Mouse (Mus musculus) layer of hippocampus, postnatal 14 days (tissue): ENCODE results near the gene Coro2b. TPM values are rescaled to one million over a fixed set of nuclear protein-coding genes. Genes with fewer than 3 reads are reported as not detected.

Source experiments
- DNase-seq, 2 experiments: peaks; one replicate each; pipeline ENCODE4 v3.0.0; 2021 to 2022; ENCODE audit warnings: low spot score in 2 of 2, mixed read lengths in 1 of 2
- long read RNA-seq, 2 experiments: library from polyadenylated mRNA; stranded (forward); transcript quantifications; one replicate each; pipeline ENCODE4 v2.0.0; 2021
- total RNA-seq, 2 experiments: library from RNA; stranded (reverse); gene quantifications; 2 replicates each; pipeline ENCODE4 v1.2.3; 2021

Coro2b gene
- 100 to 1,000 TPM; 188 to 193 TPM for total RNA-seq
- long read RNA-seq, experiment 1, transcript Coro2b-201 (12 exons, 3,610 nt), result major isoform, 11 of 49 reads
- long read RNA-seq, experiment 1, partial matches to known transcripts, result 13 of 49 reads
- long read RNA-seq, experiment 1, other reads (novel, unspliced or antisense), result 25 of 49 reads
- long read RNA-seq, experiment 2, transcript Coro2b-201 (12 exons, 3,610 nt), result major isoform, 5 of 51 reads
- long read RNA-seq, experiment 2, partial matches to known transcripts, result 8 of 51 reads
- long read RNA-seq, experiment 2, other reads (novel, unspliced or antisense), result 37 of 51 reads

DNA sequence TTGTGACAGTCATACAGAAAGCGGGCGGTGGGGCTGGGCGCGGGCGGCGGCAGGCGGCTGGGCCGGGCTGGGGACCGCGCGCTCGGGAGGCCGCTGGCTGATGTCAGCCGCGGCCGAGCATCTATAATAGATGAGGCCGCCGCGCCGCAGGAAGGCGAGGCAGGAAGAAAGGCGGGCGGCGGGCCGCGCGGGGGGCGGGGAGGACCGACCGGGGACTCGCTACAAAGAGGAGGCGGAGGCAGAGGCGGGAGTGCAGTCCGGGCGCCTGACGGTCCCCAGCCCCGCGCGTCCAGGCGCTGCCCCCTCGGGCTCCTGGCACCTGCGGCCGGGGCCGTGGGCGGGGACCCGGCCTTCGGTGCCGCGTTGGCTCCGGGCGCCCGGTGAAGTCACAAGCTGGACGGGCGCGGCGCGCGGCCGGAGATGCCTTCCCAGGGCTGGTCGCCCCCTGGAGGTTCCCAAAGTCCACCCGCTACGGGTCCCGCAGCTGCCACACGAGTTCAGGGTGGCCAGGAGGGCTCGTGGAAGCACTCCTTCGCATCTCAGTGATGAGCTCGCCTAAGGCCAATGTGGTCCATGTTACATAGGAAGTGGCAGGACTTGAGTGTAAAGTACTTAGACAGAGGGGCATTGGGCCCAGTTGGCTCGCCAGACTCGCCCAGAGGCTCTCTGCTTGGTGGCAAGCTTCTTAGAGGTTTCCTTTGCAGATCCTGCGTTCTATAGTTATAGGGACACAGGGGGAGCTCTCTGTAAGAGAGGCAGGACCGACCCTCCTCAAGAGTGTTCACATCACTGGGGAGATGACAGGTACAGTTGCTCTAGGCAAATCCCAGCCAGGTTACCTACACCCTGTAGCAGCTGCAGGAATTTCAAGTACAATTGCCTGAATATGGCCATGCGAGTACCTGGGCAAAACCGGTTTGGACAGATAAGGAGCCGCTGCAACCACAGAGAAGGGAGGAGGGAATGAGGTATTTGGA lies at the start of gene Coro2b:
Gene Coro2b (minus strand): TSS at position 390 of the 977 bp plus-strand sequence.
- DNase-seq, result peak; percentile 66 to 69

GRCm38 (mm10) chr9:62577558-62577957 lies 40.7 kb upstream of the Coro2b start:
- DNase-seq, result no peak

- DNase-seq, result no peak
Observed at GRCm38 (mm10) chr9:62569121-62569520, 32.3 kb upstream of the Coro2b start.

DNA sequence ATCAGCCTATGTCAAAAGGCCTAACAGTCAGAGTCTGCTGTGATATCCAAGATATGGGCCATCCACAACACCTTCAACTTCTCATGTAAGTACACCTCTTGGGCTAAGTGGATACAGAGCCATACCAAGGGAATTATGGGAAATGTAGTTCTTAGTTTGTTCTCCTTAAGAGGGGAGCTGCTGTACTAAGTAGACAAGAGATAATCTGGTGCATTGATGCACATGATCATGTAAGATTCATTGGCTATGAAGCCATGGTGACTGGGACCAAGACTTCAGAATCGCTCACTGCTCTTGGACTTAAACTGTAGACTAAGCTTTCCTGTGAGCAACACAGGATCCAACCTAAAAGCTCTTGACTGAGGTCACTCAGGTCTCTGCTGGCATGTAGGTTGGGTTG lies 31.0 kb upstream of the Coro2b start:
- DNase-seq, result no peak

GRCm38 (mm10) chr9:62562236-62562635 lies 25.4 kb upstream of the Coro2b start:
- no peak for DNase-seq

GRCm38 (mm10) chr9:62560432-62560831 lies 23.6 kb upstream of the Coro2b start:
- no peak for DNase-seq

GRCm38 (mm10) chr9:62560006-62560405 lies 23.2 kb upstream of the Coro2b start:
- no peak for DNase-seq

DNA sequence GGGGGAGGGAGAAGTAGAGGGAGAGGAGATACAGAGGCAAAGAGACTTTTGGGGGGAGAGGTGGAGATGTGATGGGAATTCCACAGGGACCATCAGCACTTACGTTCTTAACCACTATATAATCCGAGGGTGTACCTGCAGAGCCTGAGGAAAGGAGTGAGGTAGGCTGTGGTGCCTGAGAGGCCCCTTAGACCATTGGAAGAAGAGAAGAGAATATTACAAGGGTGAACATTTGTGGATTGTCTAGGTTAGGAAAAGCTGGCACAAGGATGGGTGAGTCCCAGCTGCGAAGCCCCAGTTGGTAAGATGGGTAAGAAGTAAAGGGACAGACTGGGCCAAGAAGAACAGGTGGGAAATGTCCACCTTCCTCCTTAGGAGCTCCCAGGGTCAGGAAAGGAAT lies 22.6 kb upstream of the Coro2b start:
- DNase-seq, result no peak

- DNase-seq, result no peak
Observed at GRCm38 (mm10) chr9:62558058-62558457, 21.2 kb upstream of the Coro2b start.

DNA sequence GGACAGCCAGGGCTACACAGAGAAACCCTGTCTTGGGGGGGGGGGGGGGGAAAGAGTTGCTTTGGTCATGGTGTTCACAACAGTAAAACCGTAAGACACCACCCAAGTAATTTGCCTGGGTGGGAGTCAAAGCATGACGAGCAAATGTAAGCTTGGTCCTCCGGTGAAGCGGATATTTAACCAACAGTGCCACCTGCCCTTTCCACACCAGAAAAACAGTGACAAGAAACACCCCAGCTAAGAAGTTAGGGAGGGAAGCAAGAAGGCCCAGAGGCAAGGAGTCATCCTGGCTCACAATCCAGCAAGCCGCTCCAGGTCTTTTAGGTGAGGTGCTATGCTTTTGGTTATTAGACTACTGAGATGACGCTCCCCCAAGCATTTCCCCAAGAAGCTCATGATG lies 19.9 kb upstream of the Coro2b start:
- DNase-seq, result no peak

DNA sequence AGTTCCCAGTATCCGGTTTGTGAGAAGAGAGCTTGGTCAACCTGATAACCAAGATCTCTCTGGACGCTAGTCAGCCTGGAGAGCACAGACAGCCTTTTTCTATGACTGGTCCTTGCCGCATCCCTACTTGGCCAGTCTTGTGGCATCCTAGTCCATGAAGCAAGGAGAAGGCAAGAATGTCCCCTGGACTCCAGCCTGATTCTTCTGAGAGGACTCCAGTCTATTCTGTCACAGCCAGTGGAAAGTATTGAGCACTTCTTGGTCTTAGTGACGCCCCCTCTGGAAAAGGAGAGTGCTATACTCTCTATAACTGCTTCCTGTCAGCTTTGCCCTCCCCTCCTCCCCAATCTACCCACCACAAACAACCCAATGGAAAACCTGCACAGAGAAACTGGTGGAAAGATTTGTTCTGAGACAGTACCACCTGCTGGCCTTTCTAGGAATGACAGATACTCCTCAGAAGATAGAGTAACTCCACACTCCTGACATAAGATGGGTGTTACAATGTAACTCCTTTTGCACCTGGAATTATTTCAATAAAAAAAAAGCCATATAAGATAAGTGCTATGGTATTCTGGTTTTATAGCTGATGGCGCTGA lies 18.5 kb upstream of the Coro2b start:
- DNase-seq, result peak; percentile 68 to 86

- DNase-seq, result peak; percentile 51 to 82
Observed at GRCm38 (mm10) chr9:62554606-62555005, 17.8 kb upstream of the Coro2b start.

GRCm38 (mm10) chr9:62553366-62553940 lies 16.6 kb upstream of the Coro2b start:
- peak in 1 of 2 experiments; percentile 77 for DNase-seq

GRCm38 (mm10) chr9:62551531-62551930 lies 14.7 kb upstream of the Coro2b start:
- DNase-seq, result no peak

DNA sequence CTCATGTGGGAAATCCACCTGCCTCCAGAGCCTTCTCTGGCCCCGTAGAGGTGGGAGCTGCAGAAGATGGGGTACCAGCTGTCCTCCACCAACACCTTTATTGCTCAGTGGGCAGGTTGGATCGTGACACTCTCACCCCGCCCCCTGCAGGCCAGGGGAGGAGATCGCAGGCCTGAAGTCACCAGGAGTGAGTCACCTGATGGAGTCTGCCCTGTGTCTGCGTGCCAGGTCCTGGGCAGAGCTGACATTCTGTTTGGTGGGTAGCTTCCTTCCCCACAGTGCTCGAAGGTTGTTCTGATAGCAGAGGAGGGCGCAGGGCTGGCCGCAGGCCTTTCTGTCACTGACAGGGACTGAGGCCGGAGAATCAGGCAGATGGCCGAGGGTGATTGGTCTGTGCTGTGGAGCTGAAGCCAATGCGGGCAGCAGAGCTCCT lies 13.8 kb upstream of the Coro2b start:
- DNase-seq, result no peak

- DNase-seq, result peak; percentile 97
Observed at GRCm38 (mm10) chr9:62549809-62550208, 13.0 kb upstream of the Coro2b start.

DNA sequence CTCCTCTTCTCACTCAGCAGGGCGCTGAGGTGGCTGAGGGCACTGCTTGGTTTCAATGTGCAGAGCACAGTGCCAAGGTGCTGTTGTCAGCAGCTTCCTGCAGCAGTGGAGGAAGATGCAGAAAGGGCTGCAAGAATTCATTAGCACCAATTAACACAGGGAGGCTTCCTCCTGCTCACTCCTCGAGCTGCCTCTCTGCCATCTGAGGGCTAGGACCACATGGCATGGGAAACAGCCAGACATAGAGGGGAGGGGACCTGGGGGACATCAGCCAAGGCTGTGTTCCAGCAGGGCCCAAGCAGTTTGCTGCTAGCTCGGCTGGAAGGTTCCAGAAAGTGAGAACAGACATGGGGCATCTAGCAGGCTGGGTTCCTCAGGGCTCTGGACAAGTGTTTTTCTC lies 10.6 kb upstream of the Coro2b start:
- DNase-seq, result no peak

- no peak for DNase-seq
Observed at GRCm38 (mm10) chr9:62544856-62545255, 8.0 kb upstream of the Coro2b start.

DNA sequence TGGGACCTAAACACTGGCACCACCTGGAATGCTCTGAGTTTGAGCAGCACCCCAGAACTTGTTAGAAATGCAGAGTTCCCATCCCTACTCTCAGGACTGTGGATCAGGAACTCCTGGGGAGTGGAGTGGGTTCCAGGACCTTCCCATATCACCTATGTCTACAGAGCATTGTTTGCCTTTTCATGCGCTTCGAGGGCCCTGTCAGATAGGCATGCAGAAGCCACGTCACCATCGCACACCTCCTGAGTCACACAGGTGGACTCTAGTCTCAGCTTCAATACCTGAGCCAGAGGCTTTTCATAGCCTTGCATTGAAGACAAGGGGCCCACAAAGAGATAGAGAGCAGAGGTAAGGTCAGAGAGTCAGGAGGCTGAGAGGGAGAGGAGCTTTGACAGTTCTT lies 7.0 kb upstream of the Coro2b start:
- no peak for DNase-seq

DNA sequence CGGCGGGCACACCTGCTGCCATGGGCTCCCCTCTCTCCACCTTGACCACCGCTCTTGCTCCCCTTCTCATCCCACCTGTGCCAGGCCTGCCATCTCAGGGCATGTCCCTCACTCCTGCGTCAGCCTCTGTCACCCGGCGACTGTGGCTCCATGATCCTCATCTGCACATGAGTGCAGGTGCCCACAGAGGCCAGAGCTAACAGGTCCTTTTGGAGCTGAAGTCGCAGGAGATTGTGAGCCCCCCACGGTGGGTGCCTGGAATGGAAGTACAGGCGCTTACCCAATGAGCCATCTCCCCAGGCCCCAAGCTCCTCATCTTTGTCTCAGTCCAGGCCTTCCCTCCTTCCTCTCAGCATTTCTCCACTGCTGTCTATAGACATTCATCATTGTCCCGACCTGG lies 4.8 kb upstream of the Coro2b start:
- DNase-seq, result no peak

DNA sequence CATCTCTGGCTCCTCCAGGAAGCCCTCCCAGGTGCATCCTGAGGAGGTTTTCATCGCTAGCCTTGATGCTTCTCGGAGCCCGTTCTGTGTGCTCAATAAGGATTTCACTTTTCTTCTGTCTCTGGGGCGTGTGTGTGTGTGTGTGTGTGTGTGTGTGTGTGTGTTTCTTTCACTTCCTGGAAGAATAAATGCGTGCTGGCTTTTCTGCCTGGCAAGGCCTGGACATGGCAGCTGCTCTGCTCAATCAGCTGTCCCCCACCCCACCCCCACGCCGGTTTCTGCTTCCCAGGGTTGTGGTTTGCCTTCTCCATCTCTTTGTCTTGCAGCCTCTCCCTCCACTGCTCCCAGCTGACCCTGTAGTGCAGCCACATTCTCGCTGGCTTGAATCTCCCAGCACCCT lies 4.3 kb upstream of the Coro2b start:
- peak in 1 of 2 experiments; percentile 75 for DNase-seq
